Mouse (Mus musculus) midbrain, embryonic 13.5 days (tissue): ENCODE data around the gene Ranbp10. TPM values are rescaled to one million over a fixed set of nuclear protein-coding genes. Genes with fewer than 3 reads are reported as not detected.

Experiments
- ATAC-seq: fragments of 200-750 bp; cut with Nextera tagmentation; 2 replicates; pipeline ENCODE4 v1.8.0; 2017; ENCODE audit warnings: mild to moderate bottlenecking, moderate TSS enrichment, moderate library complexity
- H3K27ac ChIP-seq: fragments of 300-500 bp; sonication (generic); 2 replicates; pipeline ENCODE4 v1.5.1; 2015; ENCODE audit warnings: inconsistent platforms, mild to moderate bottlenecking, moderate library complexity
- H3K27me3 ChIP-seq: fragments of 300-500 bp; sonication (generic); 2 replicates; pipeline ENCODE4 v1.6.1; 2015; ENCODE audit warnings: mild to moderate bottlenecking, inconsistent platforms
- H3K36me3 ChIP-seq: fragments of 300-500 bp; sonication (generic); 2 replicates; pipeline ENCODE4 v1.6.1; 2015; ENCODE audit warnings: mild to moderate bottlenecking, inconsistent platforms
- H3K4me1 ChIP-seq: fragments of 300-500 bp; sonication (generic); replicated peaks from 2 replicates; pipeline ENCODE4 v1.6.1; 2015; ENCODE audit warnings: inconsistent platforms
- H3K4me2 ChIP-seq: fragments of 300-500 bp; sonication (generic); replicated peaks from 2 replicates; pipeline ENCODE4 v1.6.1; 2015; ENCODE audit warnings: moderate library complexity, mild to moderate bottlenecking, inconsistent platforms
- H3K4me3 ChIP-seq: fragments of 300-500 bp; sonication (generic); replicated peaks from 2 replicates; pipeline ENCODE4 v1.5.1; 2015; ENCODE audit warnings: mild to moderate bottlenecking, inconsistent platforms
- H3K9ac ChIP-seq: fragments of 300-500 bp; sonication (generic); replicated peaks from 2 replicates; pipeline ENCODE4 v1.6.1; 2015; ENCODE audit warnings: mild to moderate bottlenecking, inconsistent platforms
- H3K9me3 ChIP-seq: fragments of 300-500 bp; sonication (generic); 2 replicates; pipeline ENCODE4 v1.6.1; 2016; ENCODE audit warnings: mild to moderate bottlenecking, inconsistent platforms
- WGBS: fragments of 180-500 bp; shearing (Covaris S2); methylation state at CpG from one replicate; pipeline ENCODE4 v1.1.7; 2015; 5-methylcytosine and 5-hydroxymethylcytosine counted together
- polyA plus RNA-seq: library from polyadenylated mRNA; unstranded; fragments of >200 nt; fragmentation: Nextera tagmentation; extraction: Ambion mirVana; gene quantifications from 2 replicates; pipeline ENCODE4 v1.2.1, GENCODE M21; 2015

The Ranbp10 gene
- 13.8 and 15.9 TPM in 2 replicates for polyA plus RNA-seq

GRCm38 (mm10) chr8:105826861-105827848 lies at the start of gene Ranbp10, which contains the start of gene Tsnaxip1:
Gene Ranbp10 (minus strand): TSS chr8:105827350.
Gene Tsnaxip1 (plus strand): TSS chr8:105827731.
- H3K9me3 ChIP-seq, result no peaks in the 10 kb centered on the region
- peak within 1 kb of the TSS; percentile 55 for H3K27ac ChIP-seq
- H3K27me3 ChIP-seq, result no peaks in the 10 kb centered on the region
- H3K9ac ChIP-seq, result peak within 1 kb of the TSS; percentile 96
- peak within 1 kb of the TSS; percentile 95 for H3K4me3 ChIP-seq
- peaks cover 23% of the 10 kb centered on the region for H3K36me3 ChIP-seq
- peaks cover 32% of the 10 kb centered on the region for H3K4me1 ChIP-seq
- under 1% methylated on average over 52 of the region's 52 CpGs for WGBS
- H3K4me2 ChIP-seq, result peak within 1 kb of the TSS; percentile 99
- ATAC-seq, result peak; percentile 99

GRCm38 (mm10) chr8:105874301-105874700 lies 47.2 kb upstream of the Ranbp10 start:
- WGBS, result 93% methylated on average over 6 of the region's 6 CpGs
- no peak for ATAC-seq
- H3K27me3 ChIP-seq, result no peaks in the 10 kb centered on the region

GRCm38 (mm10) chr8:105866364-105867029 lies 39.3 kb upstream of the Ranbp10 start:
- no peaks in the 10 kb centered on the region for H3K27me3 ChIP-seq
- H3K27ac ChIP-seq, result no peak overlapping the region
- peaks cover 30% of the 10 kb centered on the region for H3K4me1 ChIP-seq
- no peak overlapping the region for H3K4me2 ChIP-seq
- 87% methylated on average over 6 of the region's 6 CpGs for WGBS
- ATAC-seq, result no peak
- H3K9ac ChIP-seq, result no peak overlapping the region
- no peaks in the 10 kb centered on the region for H3K9me3 ChIP-seq
- H3K36me3 ChIP-seq, result peaks cover 52% of the 10 kb centered on the region
- H3K4me3 ChIP-seq, result no peak overlapping the region

More at GRCm38 (mm10) chr8:105874301-105874700, 47.2 kb upstream of the Ranbp10 start:
- peaks cover 71% of the 10 kb centered on the region for H3K36me3 ChIP-seq
- no peak overlapping the region for H3K4me2 ChIP-seq
- no peak overlapping the region for H3K9ac ChIP-seq
- no peaks in the 10 kb centered on the region for H3K4me1 ChIP-seq
- no peaks in the 10 kb centered on the region for H3K9me3 ChIP-seq
- no peak overlapping the region for H3K27ac ChIP-seq
- no peak overlapping the region for H3K4me3 ChIP-seq

- H3K27me3 ChIP-seq, result no peaks in the 10 kb centered on the region
- H3K9ac ChIP-seq, result peak overlapping the region; percentile 98
- H3K27ac ChIP-seq, result no peak overlapping the region
- H3K4me1 ChIP-seq, result peaks cover 67% of the 10 kb centered on the region
- ATAC-seq, result no peak
- no peaks in the 10 kb centered on the region for H3K9me3 ChIP-seq
- 4% methylated on average over 1 of the region's 1 CpGs for WGBS
- H3K36me3 ChIP-seq, result peaks cover 22% of the 10 kb centered on the region
- H3K4me2 ChIP-seq, result peak overlapping the region; percentile 95
- peak overlapping the region; percentile 99 for H3K4me3 ChIP-seq
Measured at GRCm38 (mm10) chr8:105861951-105862350, 34.8 kb upstream of the Ranbp10 start.

GRCm38 (mm10) chr8:105860143-105860981 lies 33.2 kb upstream of the Ranbp10 start, which contains the start of gene Nutf2:
Gene Nutf2 (plus strand): TSS chr8:105860580.
- peaks cover 12% of the 10 kb centered on the region for H3K36me3 ChIP-seq
- H3K4me2 ChIP-seq, result peak within 1 kb of the TSS; percentile 95
- peaks cover 77% of the 10 kb centered on the region for H3K4me1 ChIP-seq
- H3K9me3 ChIP-seq, result no peaks in the 10 kb centered on the region
- H3K9ac ChIP-seq, result peak within 1 kb of the TSS; percentile 98
- no peaks in the 10 kb centered on the region for H3K27me3 ChIP-seq
- peak within 1 kb of the TSS; percentile 99 for H3K4me3 ChIP-seq
- WGBS, result under 1% methylated on average over 57 of the region's 59 CpGs
- peak; percentile 98 for ATAC-seq
- H3K27ac ChIP-seq, result peak within 1 kb of the TSS; percentile 91

GRCm38 (mm10) chr8:105859314-105859713 lies 32.2 kb upstream of the Ranbp10 start:
- WGBS, result 74% methylated on average over 5 of the region's 5 CpGs
- Histone ChIP-seq H3K9me3 (no peaks in the 10 kb centered on the region), H3K27ac (peak overlapping the region; percentile 88; the same call in 1 of the 2 replicates), H3K9ac (no peak overlapping the region), H3K4me2 (peak overlapping the region; percentile 95; the same call in 1 of the 2 replicates), H3K4me1 (peaks cover 71% of the 10 kb centered on the region), H3K27me3 (no peaks in the 10 kb centered on the region), H3K4me3 (0 out of 2 replicates have a peak overlapping the region, but pooled peaks have one; percentile 99), H3K36me3 (peaks cover 12% of the 10 kb centered on the region)
- no peak for ATAC-seq

GRCm38 (mm10) chr8:105858495-105858894 lies 31.3 kb upstream of the Ranbp10 start:
- WGBS, result 82% methylated on average over 5 of the region's 5 CpGs
- H3K27me3 ChIP-seq, result no peaks in the 10 kb centered on the region
- no peak overlapping the region for H3K27ac ChIP-seq
- H3K4me2 ChIP-seq, result no peak overlapping the region
- H3K4me1 ChIP-seq, result peaks cover 64% of the 10 kb centered on the region
- ATAC-seq, result no peak
- no peaks in the 10 kb centered on the region for H3K9me3 ChIP-seq
- H3K9ac ChIP-seq, result no peak overlapping the region
- H3K36me3 ChIP-seq, result peaks cover 11% of the 10 kb centered on the region
- no peak overlapping the region for H3K4me3 ChIP-seq

GRCm38 (mm10) chr8:105856168-105856835 lies 29.2 kb upstream of the Ranbp10 start:
- H3K4me2 ChIP-seq, result peak overlapping the region; percentile 99
- no peak for ATAC-seq
- H3K9ac ChIP-seq, result peak overlapping the region; percentile 91
- peak overlapping the region; percentile 83 for H3K4me3 ChIP-seq
- H3K27me3 ChIP-seq, result no peaks in the 10 kb centered on the region
- peak overlapping the region; percentile 83 for H3K27ac ChIP-seq
- 24% methylated on average over 15 of the region's 15 CpGs for WGBS
- H3K36me3 ChIP-seq, result peaks cover 7% of the 10 kb centered on the region
- H3K4me1 ChIP-seq, result peaks cover 47% of the 10 kb centered on the region
- no peaks in the 10 kb centered on the region for H3K9me3 ChIP-seq

- Histone ChIP-seq H3K27ac (peak overlapping the region; percentile 83), H3K4me1 (peaks cover 48% of the 10 kb centered on the region), H3K27me3 (no peaks in the 10 kb centered on the region), H3K9me3 (no peaks in the 10 kb centered on the region), H3K9ac (peak overlapping the region; percentile 91), H3K4me2 (peak overlapping the region; percentile 99), H3K36me3 (peaks cover 7% of the 10 kb centered on the region), H3K4me3 (peak overlapping the region; percentile 83)
- under 1% methylated on average over 71 of the region's 71 CpGs for WGBS
- ATAC-seq, result peak; percentile 0; the same call in 1 of the 2 replicates
Measured at GRCm38 (mm10) chr8:105855248-105856167, 28.4 kb upstream of the Ranbp10 start.

- ATAC-seq, result peak; percentile 92
- Histone ChIP-seq H3K4me2 (peak within 1 kb of the TSS; percentile 99), H3K27ac (peak within 1 kb of the TSS; percentile 83), H3K4me3 (peak within 1 kb of the TSS; percentile 83), H3K27me3 (no peaks in the 10 kb centered on the region), H3K9ac (peak within 1 kb of the TSS; percentile 91), H3K4me1 (peaks cover 48% of the 10 kb centered on the region), H3K9me3 (no peaks in the 10 kb centered on the region), H3K36me3 (peaks cover 7% of the 10 kb centered on the region)
- WGBS, result under 1% methylated on average over 43 of the region's 43 CpGs
Measured at GRCm38 (mm10) chr8:105854715-105855216, 27.6 kb upstream of the Ranbp10 start, which contains the start of gene Thap11. Gene Thap11 (plus strand): TSS chr8:105855132.
